Mouse (Mus musculus) erythroid progenitor cell, adult 5-6 weeks (primary cell): ENCODE measurements at regions not wholly inside any gene's neighbourhood (a gene's known extent, or its start where the extent isn't known, plus 50 kb on each side); places are given as distances from the start of the nearest gene placed in this dataset.

Source experiments
- ATAC-seq: replicated peaks from 2 replicates; pipeline ENCODE4 v1.8.0; 2016; ENCODE audit warnings: moderate number of reproducible peaks, mild to moderate bottlenecking, moderate TSS enrichment, inconsistent platforms; ENCODE audit not compliant: poor library complexity, low FRiP score, severe bottlenecking

DNA sequence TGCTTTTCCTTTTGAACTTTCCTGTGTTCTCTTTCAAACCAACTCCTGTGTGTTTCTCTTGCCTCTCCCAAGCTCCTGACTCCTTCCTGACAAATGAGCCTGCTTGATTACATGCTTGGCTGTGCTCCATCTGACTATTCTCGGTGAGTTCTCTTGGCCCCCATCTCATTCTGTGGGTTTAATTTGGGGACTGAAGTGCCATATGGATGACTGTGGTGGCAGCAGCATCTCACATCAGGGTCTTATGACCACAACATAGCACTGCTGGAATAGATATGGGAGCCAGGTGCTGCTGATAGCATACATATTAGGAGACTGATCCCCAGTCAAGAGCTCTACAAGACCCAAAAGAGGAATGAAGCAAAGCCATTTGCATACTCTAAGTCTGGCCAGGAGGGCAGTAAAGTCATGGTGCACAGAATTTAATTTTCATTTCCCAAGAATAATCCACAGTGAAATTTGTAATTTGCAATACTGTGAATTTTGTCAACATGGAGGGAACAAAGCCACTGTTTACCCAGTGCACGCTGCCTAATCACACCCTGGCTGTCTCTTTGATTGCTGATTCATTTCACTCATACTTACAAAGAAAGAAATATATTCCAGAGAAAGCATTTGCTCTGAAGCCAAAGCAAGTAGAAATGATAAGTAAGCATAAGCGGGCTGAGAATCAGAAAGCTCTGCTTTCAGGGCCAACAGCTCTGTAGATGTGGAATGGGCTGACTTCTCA is 1478.4 kb upstream of the Gm7489 start:
- ATAC-seq = no peak

- ATAC-seq = no peak
These were observed 1471.6 kb upstream of the Gm7489 start for GRCm38 (mm10) chr15:52412869-52413771.

DNA sequence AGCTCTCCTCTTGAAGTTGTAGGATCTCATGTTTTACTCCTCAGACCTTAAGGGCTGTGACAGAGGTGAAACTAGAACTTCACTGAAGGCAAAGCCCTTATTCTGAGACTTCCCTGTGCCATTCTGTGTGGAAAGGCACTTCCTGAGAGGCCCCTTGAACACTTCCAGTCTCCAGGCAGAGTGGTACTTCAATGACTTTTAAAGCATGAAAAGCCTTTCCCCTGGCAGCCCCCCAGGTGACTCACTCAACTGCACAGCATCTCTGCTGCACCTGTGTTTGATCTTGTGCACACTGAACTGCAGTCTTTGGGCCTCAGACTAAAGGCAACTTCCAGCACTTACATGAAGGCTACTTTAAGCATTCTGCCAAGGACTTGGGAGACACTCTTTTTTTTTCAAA is 1458.7 kb upstream of the Gm7489 start:
- no peak for ATAC-seq

GRCm38 (mm10) chr15:52430491-52431158 is 1454.1 kb upstream of the Gm7489 start:
- ATAC-seq = no peak

- ATAC-seq = no peak
These were observed 1451.1 kb upstream of the Gm7489 start for GRCm38 (mm10) chr15:52433639-52434038.

DNA sequence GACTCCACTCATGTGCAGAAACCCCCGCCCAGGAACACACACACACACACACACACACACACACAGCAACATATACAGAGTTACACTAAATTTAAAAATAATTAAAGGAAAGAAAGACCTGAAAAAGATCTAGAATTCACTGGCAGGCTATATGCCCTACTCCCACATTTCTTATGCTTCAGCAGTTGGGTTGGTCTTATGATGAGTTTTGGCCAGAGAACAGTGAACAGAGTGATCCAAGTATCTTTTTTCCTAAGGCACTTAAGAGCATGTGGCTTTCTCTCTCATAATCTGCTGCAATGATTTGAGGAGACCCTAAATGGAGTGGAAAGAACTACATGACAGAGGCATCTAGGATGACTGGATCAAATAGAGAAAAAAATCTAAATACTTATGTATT is 1446.3 kb upstream of the Gm7489 start:
- no peak for ATAC-seq

- no peak for ATAC-seq
These were observed 1425.9 kb upstream of the Gm7489 start for GRCm38 (mm10) chr15:52458782-52459181.

DNA sequence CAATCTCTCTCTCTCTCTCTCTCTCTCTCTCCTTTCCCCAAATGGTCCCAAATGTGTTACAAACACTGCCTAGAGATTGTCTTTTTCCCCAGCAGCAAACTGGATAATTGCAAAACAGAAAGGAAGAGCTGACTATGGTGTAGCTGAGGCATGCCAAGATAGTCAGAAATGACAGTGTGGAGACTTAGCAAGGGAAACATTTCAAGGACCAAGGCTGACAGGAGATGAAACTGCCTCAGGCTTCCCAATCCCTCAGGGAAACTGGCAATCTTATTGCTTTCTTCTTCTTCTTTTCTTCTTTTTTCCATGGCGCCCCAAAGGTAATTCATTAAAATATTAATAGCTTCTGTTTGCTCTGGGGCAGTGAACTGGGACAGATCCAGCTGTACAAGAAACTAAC is 1425.4 kb upstream of the Gm7489 start:
- no peak for ATAC-seq

DNA sequence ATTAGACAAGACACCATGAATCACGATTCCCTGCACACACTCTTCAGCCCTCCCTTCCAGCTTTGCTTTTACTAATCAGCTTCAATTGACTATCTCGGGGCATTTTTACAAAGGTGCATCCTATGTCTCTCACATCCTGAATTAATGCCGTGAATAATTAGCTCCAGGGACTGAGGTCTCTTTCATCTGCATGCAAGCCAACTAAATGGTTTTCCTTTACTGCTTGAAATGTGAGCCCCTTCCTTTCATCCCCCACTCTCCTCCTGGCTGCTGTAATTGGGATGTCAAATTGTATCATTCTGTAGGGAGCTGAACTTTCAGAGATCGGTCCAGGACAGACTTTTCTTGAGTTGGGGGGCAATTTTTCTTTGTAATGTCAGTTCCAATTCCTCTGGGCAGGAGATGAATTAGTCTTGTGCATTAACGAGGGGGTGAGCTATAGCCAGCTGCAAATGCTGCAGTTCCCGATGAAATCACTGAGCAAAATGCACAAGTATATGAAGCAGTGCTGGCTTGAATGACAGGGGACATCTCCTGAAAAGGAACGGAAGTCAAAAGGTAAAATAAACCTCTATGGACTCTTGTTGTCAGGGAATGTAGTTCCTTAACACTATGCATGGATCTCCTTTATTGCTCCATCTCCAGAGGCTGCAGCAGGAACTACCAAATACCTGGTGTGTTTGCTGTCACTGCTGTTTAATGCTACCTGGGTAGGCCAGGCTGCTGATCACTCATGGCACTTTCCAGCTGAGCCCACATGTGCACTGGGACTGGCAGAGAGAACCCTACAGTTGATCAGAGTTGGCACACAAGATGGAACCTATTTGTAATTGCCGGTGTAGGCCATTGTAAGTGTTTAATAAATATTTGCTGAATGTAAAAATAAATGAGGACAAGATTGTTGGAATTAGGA is 1420.2 kb upstream of the Gm7489 start:
- no peak for ATAC-seq

DNA sequence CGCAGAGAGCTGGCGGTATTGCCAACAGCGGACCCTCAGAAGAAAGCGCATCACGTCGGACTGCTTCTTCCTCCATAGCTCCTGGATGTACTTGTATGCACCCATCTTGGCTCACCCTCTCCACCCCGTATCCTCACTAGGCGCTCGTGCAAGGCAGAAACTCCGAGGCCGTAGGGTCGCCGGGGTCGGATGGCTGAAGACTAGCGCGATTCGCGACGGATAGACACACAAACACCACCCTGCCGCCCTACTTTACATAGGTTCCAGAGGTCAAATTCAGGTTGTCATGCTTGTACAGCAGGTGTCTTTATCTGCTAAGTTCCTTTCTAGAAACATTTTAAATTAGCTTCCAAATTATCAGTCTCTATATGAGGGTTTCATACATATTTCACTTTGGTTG is 1406.6 kb upstream of the Gm7489 start:
- ATAC-seq = peak; percentile 59; the same call in 1 of the 2 replicates

- ATAC-seq = no peak
These were observed 1403.9 kb upstream of the Gm7489 start for GRCm38 (mm10) chr15:52480834-52481233.

GRCm38 (mm10) chr15:52483598-52484165 is 1401.0 kb upstream of the Gm7489 start:
- no peak for ATAC-seq

DNA sequence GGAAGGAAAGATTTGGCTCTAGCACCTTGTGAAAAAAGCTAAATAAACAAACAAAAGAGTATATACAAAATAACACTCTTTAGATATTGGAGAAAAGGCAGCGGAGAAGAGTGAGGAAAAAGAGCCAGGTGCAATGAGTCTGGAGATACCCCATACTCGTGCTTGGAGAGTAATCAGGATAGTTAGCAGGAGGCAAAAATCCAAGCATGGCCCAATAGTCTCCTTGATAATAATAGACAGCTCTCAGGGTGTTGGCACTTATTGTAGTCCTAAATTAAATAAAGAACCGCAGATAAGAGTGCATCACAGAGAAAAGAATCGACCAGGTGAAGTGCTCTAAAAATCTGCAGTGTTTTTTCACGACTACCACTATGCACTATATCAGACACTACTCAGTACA is 1400.4 kb upstream of the Gm7489 start:
- no peak for ATAC-seq

DNA sequence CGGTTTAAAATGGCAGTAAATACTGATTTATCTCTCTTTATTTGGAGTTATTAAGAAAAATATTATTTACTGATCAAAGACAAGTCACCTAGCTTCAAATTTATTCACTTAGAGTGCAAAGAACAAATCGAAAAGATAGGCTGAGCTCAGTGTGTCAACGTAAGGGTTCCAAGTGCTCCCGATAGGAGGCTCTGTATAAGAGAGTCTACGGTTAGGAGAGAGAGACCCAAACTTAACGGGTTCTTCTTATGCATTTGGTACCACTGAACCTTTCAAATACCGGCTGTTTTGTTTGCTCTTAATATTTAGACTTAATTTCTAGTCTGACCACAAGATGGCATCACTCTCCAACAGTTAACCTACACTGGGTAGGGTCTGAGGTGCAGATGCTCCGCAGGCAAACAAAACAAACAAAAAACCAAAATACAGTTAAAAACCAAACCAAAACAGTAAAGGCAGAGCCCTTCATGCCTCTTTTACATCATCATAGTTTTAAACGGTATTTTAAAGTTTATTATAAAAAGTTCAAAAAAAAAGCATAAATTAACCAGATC is 1379.4 kb upstream of the Gm7489 start:
- no peak for ATAC-seq

DNA sequence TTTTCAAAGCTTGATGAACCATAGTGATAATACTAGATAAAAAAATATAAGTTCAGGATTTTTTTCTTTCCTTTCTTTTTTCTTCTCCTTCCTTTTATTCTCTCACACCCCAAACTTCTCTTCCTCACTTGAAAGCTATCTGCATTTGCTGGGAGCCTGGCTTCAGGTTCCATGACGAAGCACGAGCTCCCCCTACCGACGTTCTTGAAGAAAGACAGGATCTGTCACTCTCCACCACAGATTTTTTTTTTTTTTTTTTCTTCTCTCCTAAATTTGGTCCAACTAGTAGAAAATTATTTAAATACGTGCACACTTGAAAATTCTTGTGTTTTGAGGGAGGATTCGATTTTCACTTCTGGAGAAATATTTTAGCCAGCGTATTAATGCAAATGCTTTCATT is 1377.8 kb upstream of the Gm7489 start:
- ATAC-seq = no peak

- ATAC-seq = no peak
These were observed 1376.1 kb upstream of the Gm7489 start for GRCm38 (mm10) chr15:52508609-52509008.

DNA sequence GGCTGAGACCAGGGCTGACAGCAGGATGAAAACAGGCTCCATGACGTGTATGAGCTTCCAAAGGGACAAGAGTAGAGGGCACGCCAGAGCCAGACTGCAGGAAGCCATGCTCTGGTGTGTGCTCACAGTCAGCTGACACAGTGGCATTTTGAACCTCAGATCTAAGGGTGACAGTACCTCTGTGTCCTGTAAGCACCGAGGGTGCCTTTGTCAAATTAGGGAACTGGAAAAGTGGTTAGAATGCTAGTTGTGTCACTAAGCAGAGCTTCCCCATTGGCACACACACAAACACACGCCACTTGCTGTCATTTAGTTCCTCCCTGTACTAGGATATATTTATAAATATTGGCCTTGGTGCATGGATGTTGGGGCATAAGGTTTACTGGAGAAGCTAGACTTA is 1374.6 kb upstream of the Gm7489 start:
- no peak for ATAC-seq

DNA sequence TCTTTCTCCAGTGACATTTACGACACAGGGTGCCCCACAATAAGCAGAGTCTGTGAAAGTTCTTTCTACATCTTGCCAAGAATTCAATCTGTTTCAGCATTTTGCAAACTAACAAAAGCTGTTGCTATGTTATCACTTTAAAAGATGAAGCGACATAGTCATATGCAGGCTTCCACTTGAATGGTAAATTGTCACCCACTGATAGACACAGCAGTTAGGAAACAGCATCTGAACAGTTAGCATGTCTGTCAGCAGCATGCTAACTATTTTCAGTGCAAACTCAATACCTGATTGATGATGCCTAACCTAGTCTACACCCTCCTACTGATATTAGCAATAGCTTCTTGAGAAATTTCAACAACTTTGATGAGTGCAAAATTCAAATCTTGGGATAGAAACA is 1348.1 kb upstream of the Gm7489 start:
- ATAC-seq = no peak

DNA sequence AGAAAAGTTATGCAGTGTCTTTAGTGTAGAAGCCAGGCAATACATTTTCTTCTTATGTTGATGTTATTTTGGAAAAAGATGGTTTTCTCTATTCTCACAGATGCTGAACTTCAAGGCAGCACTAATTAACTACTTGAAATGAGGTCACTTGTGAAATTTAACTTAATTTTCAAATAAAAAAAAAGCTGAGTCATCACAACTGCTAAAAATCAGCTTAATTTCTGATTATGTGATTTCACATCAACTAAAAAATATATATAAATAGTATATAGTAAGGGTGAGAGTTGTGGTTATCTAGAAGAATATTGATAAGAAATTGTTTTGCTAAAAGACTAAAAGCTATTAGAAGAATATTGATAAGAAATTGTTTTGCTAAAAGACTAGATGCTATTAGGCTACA is 1326.0 kb upstream of the Gm7489 start:
- ATAC-seq = no peak
